Mouse (Mus musculus) neural tube, embryonic 13.5 days (tissue): ENCODE measurements around the gene Begain. TPM values are rescaled to one million over a fixed set of nuclear protein-coding genes. Genes with fewer than 3 reads are reported as not detected.

ENCODE experiments used
- ATAC-seq: fragments of 200-750 bp; cut with Nextera tagmentation; 2 replicates; pipeline ENCODE4 v1.8.0; 2017; ENCODE audit warnings: low read depth, mild to moderate bottlenecking, moderate TSS enrichment, moderate library complexity
- H3K27ac ChIP-seq: fragments of 300-500 bp; sonication (generic); replicated peaks from 2 replicates; pipeline ENCODE4 v1.5.1; 2015; ENCODE audit warnings: moderate library complexity, mild to moderate bottlenecking, inconsistent platforms
- H3K27me3 ChIP-seq: fragments of 300-500 bp; sonication (generic); 2 replicates; pipeline ENCODE4 v1.6.1; 2015; ENCODE audit warnings: mild to moderate bottlenecking, inconsistent platforms
- H3K36me3 ChIP-seq: fragments of 300-500 bp; sonication (generic); 2 replicates; pipeline ENCODE4 v1.6.1; 2015; ENCODE audit warnings: mild to moderate bottlenecking, inconsistent platforms
- H3K4me1 ChIP-seq: fragments of 300-500 bp; sonication (generic); replicated peaks from 2 replicates; pipeline ENCODE4 v1.6.1; 2015; ENCODE audit warnings: inconsistent platforms
- H3K4me2 ChIP-seq: fragments of 300-500 bp; sonication (generic); 2 replicates; pipeline ENCODE4 v1.6.1; 2015; ENCODE audit warnings: inconsistent platforms, mild to moderate bottlenecking, moderate library complexity
- H3K4me3 ChIP-seq: fragments of 300-500 bp; sonication (generic); 2 replicates; pipeline ENCODE4 v1.5.1; 2015; ENCODE audit warnings: mild to moderate bottlenecking, inconsistent platforms
- H3K9ac ChIP-seq: fragments of 300-500 bp; sonication (generic); 2 replicates; pipeline ENCODE4 v1.6.1; 2015; ENCODE audit warnings: moderate library complexity, mild to moderate bottlenecking, inconsistent platforms
- H3K9me3 ChIP-seq: fragments of 300-500 bp; sonication (generic); 2 replicates; pipeline ENCODE4 v1.6.1; 2016; ENCODE audit warnings: inconsistent platforms
- WGBS: fragments of 180-500 bp; shearing (Covaris S2); methylation state at CpG from one replicate; pipeline ENCODE4 v1.1.7; 2015; 5-methylcytosine and 5-hydroxymethylcytosine counted together
- polyA plus RNA-seq: library from polyadenylated mRNA; unstranded; fragments of >200 nt; fragmentation: Nextera tagmentation; extraction: Ambion mirVana; gene quantifications from 2 replicates; pipeline ENCODE4 v1.2.1, GENCODE M21; 2015

The Begain gene
- polyA plus RNA-seq = 25.0 and 25.5 TPM in 2 replicates

GRCm38 (mm10) chr12:109068167-109068653 is at the start of gene Begain:
Gene Begain (minus strand): TSS chr12:109068217.
- WGBS = 2% methylated on average over 27 of the region's 48 CpGs
- ATAC-seq = peak; percentile 68
- peak within 1 kb of the TSS; percentile 65 for H3K27ac ChIP-seq
- no peaks in the 10 kb centered on the region for H3K9me3 ChIP-seq
- peak within 1 kb of the TSS; percentile 85 for H3K4me2 ChIP-seq
- H3K36me3 ChIP-seq = no peaks in the 10 kb centered on the region
- H3K27me3 ChIP-seq = 0 out of 2 replicates have a peak, but pooled peaks cover 4% of the 10 kb centered on the region
- H3K4me3 ChIP-seq = peak within 1 kb of the TSS; percentile 59
- H3K9ac ChIP-seq = peak within 1 kb of the TSS; percentile 78
- H3K4me1 ChIP-seq = peaks cover 25% of the 10 kb centered on the region

GRCm38 (mm10) chr12:109115707-109116106 is 47.7 kb upstream of the Begain start:
- Histone ChIP-seq H3K9me3 (no peaks in the 10 kb centered on the region), H3K9ac (no peak overlapping the region), H3K27me3 (no peaks in the 10 kb centered on the region), H3K4me2 (no peak overlapping the region), H3K4me1 (peaks cover 25% of the 10 kb centered on the region), H3K4me3 (no peak overlapping the region), H3K27ac (no peak overlapping the region), H3K36me3 (no peaks in the 10 kb centered on the region)
- ATAC-seq = no peak
- 71% methylated on average over 8 of the region's 8 CpGs for WGBS

- no peak overlapping the region for H3K4me2 ChIP-seq
- no peak overlapping the region for H3K27ac ChIP-seq
- H3K4me3 ChIP-seq = no peak overlapping the region
- no peaks in the 10 kb centered on the region for H3K9me3 ChIP-seq
- H3K27me3 ChIP-seq = no peaks in the 10 kb centered on the region
- 74% methylated on average over 10 of the region's 10 CpGs for WGBS
- no peaks in the 10 kb centered on the region for H3K36me3 ChIP-seq
- peaks cover 25% of the 10 kb centered on the region for H3K4me1 ChIP-seq
- no peak overlapping the region for H3K9ac ChIP-seq
- no peak for ATAC-seq
Measured at GRCm38 (mm10) chr12:109115161-109115560, 47.1 kb upstream of the Begain start.

GRCm38 (mm10) chr12:109112996-109113592 is 45.1 kb upstream of the Begain start:
- 51% methylated on average over 10 of the region's 10 CpGs for WGBS
- peak overlapping the region; percentile 20 for H3K27ac ChIP-seq
- no peaks in the 10 kb centered on the region for H3K27me3 ChIP-seq
- no peak overlapping the region for H3K4me3 ChIP-seq
- no peak overlapping the region for H3K4me2 ChIP-seq
- 0 out of 2 replicates have a peak overlapping the region, but pooled peaks have one; percentile 22 for H3K9ac ChIP-seq
- no peaks in the 10 kb centered on the region for H3K9me3 ChIP-seq
- no peaks in the 10 kb centered on the region for H3K36me3 ChIP-seq
- peak; percentile 79 for ATAC-seq
- peaks cover 25% of the 10 kb centered on the region for H3K4me1 ChIP-seq

- peak overlapping the region; percentile 20; the same call in 1 of the 2 replicates for H3K27ac ChIP-seq
Measured at GRCm38 (mm10) chr12:109112354-109112995, 44.5 kb upstream of the Begain start.

GRCm38 (mm10) chr12:109108911-109109310 is 40.9 kb upstream of the Begain start:
- H3K4me2 ChIP-seq = no peak overlapping the region
- no peak overlapping the region for H3K4me3 ChIP-seq
- no peak for ATAC-seq
- peaks cover 18% of the 10 kb centered on the region for H3K4me1 ChIP-seq
- H3K27ac ChIP-seq = no peak overlapping the region
- 88% methylated on average over 13 of the region's 13 CpGs for WGBS
- H3K9me3 ChIP-seq = no peaks in the 10 kb centered on the region
- H3K36me3 ChIP-seq = no peaks in the 10 kb centered on the region
- H3K27me3 ChIP-seq = no peaks in the 10 kb centered on the region
- H3K9ac ChIP-seq = no peak overlapping the region

More at GRCm38 (mm10) chr12:109112354-109112995, 44.5 kb upstream of the Begain start:
- 49% methylated on average over 9 of the region's 9 CpGs for WGBS
- Histone ChIP-seq H3K4me1 (peaks cover 25% of the 10 kb centered on the region), H3K27me3 (no peaks in the 10 kb centered on the region), H3K9me3 (no peaks in the 10 kb centered on the region), H3K4me2 (no peak overlapping the region), H3K9ac (no peak overlapping the region), H3K4me3 (no peak overlapping the region), H3K36me3 (no peaks in the 10 kb centered on the region)
- ATAC-seq = peak; percentile 36; the same call in 1 of the 2 replicates

- ATAC-seq = no peak
- H3K9me3 ChIP-seq = no peaks in the 10 kb centered on the region
- H3K27me3 ChIP-seq = no peaks in the 10 kb centered on the region
- H3K36me3 ChIP-seq = no peaks in the 10 kb centered on the region
- 93% methylated on average over 7 of the region's 7 CpGs for WGBS
- no peak overlapping the region for H3K4me3 ChIP-seq
- H3K27ac ChIP-seq = no peak overlapping the region
- no peak overlapping the region for H3K9ac ChIP-seq
- no peaks in the 10 kb centered on the region for H3K4me1 ChIP-seq
- no peak overlapping the region for H3K4me2 ChIP-seq
Measured at GRCm38 (mm10) chr12:109100381-109100780, 32.4 kb upstream of the Begain start.

GRCm38 (mm10) chr12:109090456-109091130 is 22.6 kb upstream of the Begain start:
- H3K36me3 ChIP-seq = no peaks in the 10 kb centered on the region
- no peak overlapping the region for H3K4me2 ChIP-seq
- no peak overlapping the region for H3K4me3 ChIP-seq
- no peaks in the 10 kb centered on the region for H3K27me3 ChIP-seq
- peaks cover 3% of the 10 kb centered on the region; the same call in 1 of the 2 replicates for H3K4me1 ChIP-seq
- H3K9me3 ChIP-seq = no peaks in the 10 kb centered on the region
- ATAC-seq = no peak
- no peak overlapping the region for H3K27ac ChIP-seq
- 78% methylated on average over 13 of the region's 13 CpGs for WGBS
- H3K9ac ChIP-seq = no peak overlapping the region

GRCm38 (mm10) chr12:109090041-109090440 is 22.0 kb upstream of the Begain start:
- Histone ChIP-seq H3K27me3 (no peaks in the 10 kb centered on the region), H3K4me1 (peaks cover 9% of the 10 kb centered on the region; the same call in 1 of the 2 replicates), H3K4me3 (no peak overlapping the region), H3K9ac (no peak overlapping the region), H3K36me3 (no peaks in the 10 kb centered on the region), H3K9me3 (no peaks in the 10 kb centered on the region), H3K4me2 (no peak overlapping the region), H3K27ac (no peak overlapping the region)
- ATAC-seq = no peak
- 83% methylated on average over 14 of the region's 14 CpGs for WGBS

- ATAC-seq = no peak
- no peak overlapping the region for H3K4me2 ChIP-seq
- WGBS = 87% methylated on average over 2 of the region's 2 CpGs
- H3K9ac ChIP-seq = no peak overlapping the region
- H3K27me3 ChIP-seq = no peaks in the 10 kb centered on the region
- no peak overlapping the region for H3K4me3 ChIP-seq
- H3K9me3 ChIP-seq = no peaks in the 10 kb centered on the region
- H3K4me1 ChIP-seq = peaks cover 16% of the 10 kb centered on the region
- H3K27ac ChIP-seq = peak overlapping the region; percentile 69
- no peaks in the 10 kb centered on the region for H3K36me3 ChIP-seq
Measured at GRCm38 (mm10) chr12:109086111-109086510, 18.1 kb upstream of the Begain start.

GRCm38 (mm10) chr12:109085674-109086073 is 17.7 kb upstream of the Begain start:
- ATAC-seq = peak; percentile 86

GRCm38 (mm10) chr12:109085046-109085445 is 17.0 kb upstream of the Begain start:
- no peak overlapping the region for H3K4me2 ChIP-seq
- H3K9ac ChIP-seq = no peak overlapping the region
- ATAC-seq = peak; percentile 56
- H3K36me3 ChIP-seq = no peaks in the 10 kb centered on the region
- 64% methylated on average over 5 of the region's 5 CpGs for WGBS
- peaks cover 16% of the 10 kb centered on the region for H3K4me1 ChIP-seq
- peak overlapping the region; percentile 69 for H3K27ac ChIP-seq
- no peak overlapping the region for H3K4me3 ChIP-seq
- H3K27me3 ChIP-seq = no peaks in the 10 kb centered on the region
- no peaks in the 10 kb centered on the region for H3K9me3 ChIP-seq

More at GRCm38 (mm10) chr12:109085674-109086073, 17.7 kb upstream of the Begain start:
- Histone ChIP-seq H3K4me1 (peaks cover 16% of the 10 kb centered on the region), H3K27ac (peak overlapping the region; percentile 69), H3K9me3 (no peaks in the 10 kb centered on the region), H3K36me3 (no peaks in the 10 kb centered on the region), H3K27me3 (no peaks in the 10 kb centered on the region), H3K9ac (no peak overlapping the region), H3K4me2 (no peak overlapping the region), H3K4me3 (no peak overlapping the region)
- 60% methylated on average over 8 of the region's 8 CpGs for WGBS
